Mouse (Mus musculus) macrophage (primary cell): Measurements from ENCODE around the gene Ctxn2. TPM values are rescaled to one million over a fixed set of nuclear protein-coding genes. Genes with fewer than 3 reads are reported as not detected.
A peak's percentile ranks its signal among the peaks of the same experiment; 100 is the strongest.
"Not testable (repeated sequence)": the region's sequence is repeated elsewhere in the genome, so short reads cannot be mapped to it uniquely, and the experiment has no call there.

Source experiments
- H3K27ac ChIP-seq: fragments of 350-480 bp; formaldehyde crosslinking; 2 replicates; pipeline ENCODE4 v1.9.0; 2021
- H3K36me3 ChIP-seq: fragments of 350-480 bp; formaldehyde crosslinking; 2 replicates; pipeline ENCODE4 v1.9.0; 2021; ENCODE audit errors: inconsistent target
- H3K4me3 ChIP-seq: fragments of 350-480 bp; formaldehyde crosslinking; 2 replicates; pipeline ENCODE4 v1.9.0; 2021; ENCODE audit errors: inconsistent target
- H3K79me2 ChIP-seq: fragments of 350-480 bp; formaldehyde crosslinking; 2 replicates; pipeline ENCODE4 v1.9.0; 2021; ENCODE audit errors: inconsistent target
- WGBS: methylation state at CpG from one replicate; pipeline ENCODE4 v1.1.7; 2026; ENCODE audit warnings: inconsistent platforms; ENCODE audit not compliant: missing documents; 5-methylcytosine and 5-hydroxymethylcytosine counted together
- polyA plus RNA-seq: library from polyadenylated mRNA; stranded (reverse); fragments of 250-400 nt; gene quantifications from 3 replicates; pipeline ENCODE4 v1.2.4, GENCODE M21; 2018; ENCODE audit warnings: inconsistent platforms
- total RNA-seq, 78 experiments: library from RNA; depleted of rRNA; stranded (reverse); fragments of 250-400 nt; gene quantifications; 1 replicate in 9 of 78; 2 replicates in 24 of 78; 3 replicates in 43 of 78; 4 replicates in 2 of 78; pipeline ENCODE4 v1.2.4; 2018; ENCODE audit warnings: inconsistent platforms in 56 of 78

Ctxn2 gene
- total RNA-seq (2018; cell fraction: chromatin; rRNA removed): not detected
- total RNA-seq (2018; cell fraction: cytosol; rRNA removed): not detected
- total RNA-seq (2018; cell fraction: nucleus; rRNA removed): not detected
- not detected in 3 replicates for polyA plus RNA-seq

DNA sequence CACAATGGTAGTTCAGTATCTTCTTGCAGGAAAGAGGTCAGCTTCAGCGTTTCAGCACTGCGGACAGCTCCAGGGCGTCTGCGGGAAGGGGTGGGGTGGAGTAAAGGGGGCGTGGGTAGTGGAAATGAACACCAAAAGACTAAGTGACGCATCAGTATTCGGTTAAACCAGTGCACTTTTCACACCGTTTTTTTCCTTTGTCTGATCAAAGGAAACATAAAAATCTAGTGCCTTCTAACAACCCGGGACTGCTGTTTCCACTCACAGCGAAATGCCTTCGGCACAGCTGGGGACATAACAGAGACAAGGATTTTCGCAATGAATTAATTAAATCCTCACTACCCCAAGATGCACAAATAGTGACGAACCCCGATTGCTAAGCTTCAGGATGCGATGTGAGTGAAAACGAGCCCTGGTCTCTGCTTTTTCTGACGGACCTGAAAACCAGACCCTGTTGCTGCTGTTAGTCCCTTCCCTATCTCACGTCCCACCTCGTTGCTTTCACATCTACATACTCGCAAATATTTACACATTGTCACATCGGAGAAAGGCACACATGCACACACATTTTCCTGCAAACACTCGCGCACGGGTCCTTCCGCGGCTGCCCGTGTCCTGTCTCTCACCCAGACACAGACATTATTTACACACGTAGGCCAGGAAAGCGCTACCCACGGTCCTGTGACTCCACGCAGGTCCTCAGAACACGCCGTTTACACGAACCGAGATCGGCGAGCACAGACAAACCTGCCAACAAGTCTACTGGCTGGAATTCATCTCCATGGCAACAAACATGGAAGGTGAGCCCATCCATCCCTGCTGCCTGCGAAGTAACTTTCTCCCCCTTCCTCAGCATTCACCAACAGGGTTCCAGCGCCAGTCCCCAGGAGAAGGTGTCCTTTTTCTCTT lies at the start of gene Ctxn2:
Ctxn2 (plus strand) TSS at position 790 of the 909 bp plus-strand sequence.
- Histone ChIP-seq H3K4me3 (no peak within 1 kb of the TSS), H3K36me3 (no peaks in the 10 kb centered on the region), H3K27ac (no peak within 1 kb of the TSS), H3K79me2 (no peaks in the 10 kb centered on the region)
- WGBS: 4% methylated on average over 39 of the region's 39 CpGs

DNA sequence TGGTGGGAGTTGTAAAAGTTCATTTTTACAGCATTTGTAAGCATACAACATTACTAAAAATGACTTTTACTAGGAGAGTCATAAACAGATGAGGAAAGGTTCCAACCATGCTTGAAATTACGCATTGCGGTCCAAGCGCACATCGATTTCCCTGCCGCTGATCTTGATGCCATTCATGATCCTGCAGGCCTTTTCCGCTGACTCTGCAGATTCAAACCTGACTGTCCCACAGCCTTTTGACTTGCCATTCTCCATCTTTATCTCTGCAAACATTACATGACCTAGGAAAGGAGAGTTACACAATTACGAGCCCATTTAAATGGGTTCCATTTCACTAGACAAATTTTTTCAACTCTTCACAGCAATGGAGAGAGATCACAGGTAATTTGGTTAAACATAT lies 47.7 kb upstream of the Ctxn2 start:
- H3K36me3 ChIP-seq: peaks cover 4% of the 10 kb centered on the region
- no peak overlapping the region for H3K27ac ChIP-seq
- WGBS: 98% methylated on average over 7 of the region's 7 CpGs
- H3K79me2 ChIP-seq: no peaks in the 10 kb centered on the region
- no peak overlapping the region for H3K4me3 ChIP-seq

DNA sequence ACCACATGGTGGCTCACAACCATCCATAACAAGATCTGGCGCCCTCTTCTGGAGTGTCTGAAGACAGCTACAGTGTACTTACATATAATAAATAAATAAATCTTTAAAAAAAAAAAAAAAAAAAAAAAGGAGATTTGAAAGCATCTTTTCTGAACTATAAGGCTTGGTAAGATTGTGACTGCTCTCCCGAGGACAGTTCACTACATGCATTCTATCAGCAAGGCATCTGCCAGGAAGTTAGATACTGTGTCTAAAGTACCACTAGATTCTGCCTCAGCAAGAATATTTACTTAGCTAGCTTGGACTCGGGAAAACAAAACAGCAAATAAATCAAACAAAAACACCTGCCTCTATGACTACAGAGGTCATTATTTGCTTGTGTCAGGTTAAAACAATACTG lies 44.4 kb upstream of the Ctxn2 start:
- peaks cover 13% of the 10 kb centered on the region for H3K36me3 ChIP-seq
- H3K27ac ChIP-seq, H3K79me2 ChIP-seq, H3K4me3 ChIP-seq: not testable (repeated sequence)
- WGBS: 92% methylated on average over 2 of the region's 3 CpGs

DNA sequence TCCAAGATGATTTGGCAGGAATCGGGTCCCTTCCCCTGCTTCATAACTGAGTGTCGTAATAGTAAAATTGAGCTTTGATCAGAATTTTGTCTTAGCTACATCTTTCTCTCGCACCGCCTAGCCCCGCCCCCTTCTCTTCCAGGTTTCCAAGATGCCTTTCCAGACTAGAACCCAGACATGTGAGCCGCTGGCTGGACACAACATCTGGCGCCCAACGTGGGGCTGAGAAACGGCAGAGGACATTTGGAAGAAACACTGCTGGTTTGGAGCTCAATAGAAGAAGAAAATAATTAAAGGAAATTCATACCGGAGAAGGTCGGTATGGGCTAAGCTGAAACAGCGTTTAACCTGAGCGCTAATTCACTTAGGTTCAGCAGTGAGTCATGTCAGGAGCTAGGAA lies 32.0 kb upstream of the Ctxn2 start:
- H3K79me2 ChIP-seq, H3K4me3 ChIP-seq, H3K27ac ChIP-seq, H3K36me3 ChIP-seq: not testable (repeated sequence)
- WGBS: 93% methylated on average over 13 of the region's 13 CpGs

DNA sequence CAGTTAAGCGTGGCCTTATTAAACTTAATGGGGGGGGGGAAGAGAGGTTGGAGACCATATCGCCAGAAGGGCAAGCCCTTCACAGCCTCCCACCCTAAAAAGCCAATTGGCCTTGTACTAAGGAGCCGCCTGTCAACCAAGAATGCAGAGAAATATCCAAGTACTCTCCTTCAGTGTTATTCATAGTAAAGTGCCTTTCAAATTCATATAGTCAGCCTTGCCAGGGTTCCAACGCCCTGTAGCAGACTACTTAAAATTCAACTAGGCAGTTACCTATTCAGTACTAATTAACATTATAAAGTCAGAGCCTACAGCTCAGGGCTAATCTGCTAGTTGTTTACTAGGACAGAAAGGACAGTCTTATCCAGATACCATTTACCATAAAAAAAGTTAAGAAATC lies 30.0 kb upstream of the Ctxn2 start:
- WGBS: 91% methylated on average over 4 of the region's 4 CpGs
- H3K79me2 ChIP-seq, H3K36me3 ChIP-seq, H3K4me3 ChIP-seq, H3K27ac ChIP-seq: not testable (repeated sequence)

DNA sequence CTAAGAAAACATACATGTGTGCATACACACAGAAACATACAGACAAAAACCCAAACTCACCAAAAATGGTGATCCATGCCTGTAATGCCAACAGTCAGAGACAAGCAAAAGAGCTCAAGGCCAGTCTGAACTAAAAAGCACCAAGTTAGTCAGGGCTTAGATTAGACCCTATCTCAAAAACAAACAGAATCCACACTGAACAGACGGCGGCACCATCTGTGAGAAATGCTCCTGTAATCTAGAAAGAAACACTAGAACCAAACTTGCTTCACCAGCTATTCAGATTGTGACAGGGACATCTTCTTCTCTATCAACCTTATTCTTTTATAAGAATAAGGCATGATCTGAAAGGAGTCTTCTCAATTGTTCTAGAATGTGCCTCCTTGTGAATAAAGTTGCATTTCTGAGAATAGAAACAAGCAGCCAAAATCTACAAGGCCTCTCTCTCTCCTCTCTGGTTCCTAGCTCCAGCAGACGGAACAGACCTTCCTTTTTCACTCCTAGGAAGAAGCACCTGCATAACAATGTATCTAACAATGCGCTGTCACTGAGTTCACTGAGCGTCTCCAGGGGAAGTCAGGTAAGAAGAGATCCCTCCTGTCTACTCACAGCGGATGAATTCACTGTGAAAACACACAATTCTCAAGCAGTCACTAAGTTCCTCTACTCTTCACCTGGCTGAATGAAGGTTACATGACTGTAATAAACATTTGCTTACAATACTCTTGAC lies 16.9 kb upstream of the Ctxn2 start:
- 98% methylated on average over 6 of the region's 6 CpGs for WGBS
- Histone ChIP-seq H3K79me2 (peaks cover 84% of the 10 kb centered on the region), H3K27ac (no peak overlapping the region), H3K4me3 (no peak overlapping the region), H3K36me3 (no peaks in the 10 kb centered on the region)

DNA sequence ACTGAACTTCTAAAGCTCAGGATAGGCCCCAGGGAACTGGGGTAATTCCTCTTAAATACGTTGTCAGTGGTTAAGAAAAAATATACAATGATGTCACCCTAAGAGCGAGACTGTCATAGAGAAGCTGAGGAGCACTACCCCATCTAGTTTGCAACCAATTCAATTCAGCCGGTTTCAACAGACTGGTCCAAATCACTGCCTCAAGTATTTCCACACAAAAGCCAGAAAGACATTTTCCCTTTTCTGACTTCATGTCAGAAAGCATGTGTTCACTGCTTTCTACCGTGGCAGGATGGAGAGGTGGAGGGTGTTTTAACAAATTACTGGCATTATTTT lies 14.2 kb upstream of the Ctxn2 start:
- Histone ChIP-seq H3K4me3 (peak overlapping the region; percentile 55), H3K36me3 (no peaks in the 10 kb centered on the region), H3K79me2 (peaks cover 57% of the 10 kb centered on the region), H3K27ac (peak overlapping the region; percentile 46)
- WGBS: 27% methylated on average over 4 of the region's 4 CpGs

DNA sequence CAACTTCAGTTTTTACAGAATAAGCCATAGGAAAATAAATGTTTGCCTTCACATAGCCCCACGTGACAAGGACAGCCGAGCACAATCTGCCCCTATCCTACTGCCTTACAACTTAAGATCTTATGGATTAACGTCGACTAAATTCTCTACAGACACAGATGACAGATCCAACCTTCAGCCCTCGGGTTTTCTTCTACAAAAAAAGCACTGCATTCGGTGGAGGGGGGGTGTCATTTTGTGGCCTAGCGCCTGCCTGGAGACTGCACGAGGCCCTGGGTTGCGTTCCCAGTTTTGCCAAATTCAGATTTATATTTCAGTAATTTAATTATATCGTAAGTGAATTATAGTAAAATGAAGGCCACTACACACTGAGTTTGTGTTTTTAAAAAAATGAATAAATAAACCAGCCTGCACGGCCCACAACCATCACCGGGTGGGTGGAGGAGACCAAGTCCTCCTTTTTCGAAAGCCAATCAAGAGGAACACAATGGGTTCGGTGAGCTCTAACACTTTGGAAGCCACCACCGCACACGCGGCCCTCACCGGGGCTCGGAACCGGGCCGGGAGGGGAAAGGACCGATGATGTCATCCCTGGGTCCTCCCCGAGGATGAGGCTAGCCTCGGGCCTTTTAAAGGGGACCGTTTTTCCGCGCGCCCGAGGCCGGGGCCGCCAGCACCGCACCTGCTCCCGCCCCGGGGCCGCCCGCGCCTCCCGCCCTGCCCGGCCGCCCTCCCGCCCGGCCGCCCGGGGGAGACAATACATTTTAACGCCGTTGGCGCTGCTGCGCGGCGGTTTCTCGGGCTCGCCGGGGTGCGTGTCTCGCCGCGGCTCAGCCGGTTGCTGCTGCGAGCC lies 13.6 kb upstream of the Ctxn2 start:
- H3K79me2 ChIP-seq: peaks cover 51% of the 10 kb centered on the region
- peak overlapping the region; percentile 55 for H3K4me3 ChIP-seq
- peak overlapping the region; percentile 46 for H3K27ac ChIP-seq
- 6% methylated on average over 34 of the region's 59 CpGs for WGBS
- no peaks in the 10 kb centered on the region for H3K36me3 ChIP-seq

DNA sequence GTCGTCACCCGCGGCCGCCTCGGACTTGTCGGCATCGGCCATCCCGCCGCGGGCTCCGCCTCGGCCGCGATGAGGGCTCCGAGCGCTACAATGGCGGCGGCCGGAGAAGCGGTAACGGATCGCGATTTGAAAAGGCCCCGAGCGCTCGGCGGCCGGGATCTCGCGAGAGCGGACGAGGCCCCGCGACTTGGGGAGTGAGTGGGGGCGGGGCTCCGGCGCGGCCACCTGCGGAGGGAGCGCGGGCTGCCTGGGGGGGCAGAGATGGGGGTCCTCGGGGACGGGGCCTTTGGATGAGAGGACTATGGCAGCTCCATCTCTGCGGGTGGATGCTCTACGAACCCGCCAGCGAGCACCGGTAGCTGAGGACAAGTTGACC lies 13.0 kb upstream of the Ctxn2 start, which contains the start of gene Myef2:
Myef2 (minus strand) TSS at position 185 of the 376 bp plus-strand sequence.
- Histone ChIP-seq H3K36me3 (no peaks in the 10 kb centered on the region), H3K79me2 (peaks cover 45% of the 10 kb centered on the region), H3K27ac (peak within 1 kb of the TSS; percentile 46), H3K4me3 (peak within 1 kb of the TSS; percentile 55)
- WGBS: under 1% methylated on average over 27 of the region's 48 CpGs

DNA sequence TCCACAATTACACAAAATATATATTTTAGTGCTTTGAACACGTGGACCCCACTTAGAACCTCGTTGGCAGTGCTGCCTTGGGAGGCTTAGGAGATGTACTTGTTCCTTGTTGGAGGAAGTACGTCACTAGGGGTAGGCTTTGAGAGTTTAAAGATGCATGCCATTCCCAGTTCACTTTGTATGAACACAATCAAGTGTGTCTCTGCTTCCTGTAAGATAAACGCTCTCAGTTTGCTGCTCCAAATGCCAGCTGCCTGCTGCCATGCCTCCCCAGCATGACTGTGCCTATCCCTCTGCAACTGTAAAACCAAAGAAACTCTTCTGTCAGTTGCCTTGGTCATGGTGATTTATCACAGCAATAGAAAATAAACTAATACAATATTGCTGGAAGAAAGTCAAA lies 10.7 kb upstream of the Ctxn2 start:
- H3K79me2 ChIP-seq: peaks cover 21% of the 10 kb centered on the region
- no peaks in the 10 kb centered on the region for H3K36me3 ChIP-seq
- no peak overlapping the region for H3K27ac ChIP-seq
- 36% methylated on average over 4 of the region's 4 CpGs for WGBS
- H3K4me3 ChIP-seq: no peak overlapping the region

DNA sequence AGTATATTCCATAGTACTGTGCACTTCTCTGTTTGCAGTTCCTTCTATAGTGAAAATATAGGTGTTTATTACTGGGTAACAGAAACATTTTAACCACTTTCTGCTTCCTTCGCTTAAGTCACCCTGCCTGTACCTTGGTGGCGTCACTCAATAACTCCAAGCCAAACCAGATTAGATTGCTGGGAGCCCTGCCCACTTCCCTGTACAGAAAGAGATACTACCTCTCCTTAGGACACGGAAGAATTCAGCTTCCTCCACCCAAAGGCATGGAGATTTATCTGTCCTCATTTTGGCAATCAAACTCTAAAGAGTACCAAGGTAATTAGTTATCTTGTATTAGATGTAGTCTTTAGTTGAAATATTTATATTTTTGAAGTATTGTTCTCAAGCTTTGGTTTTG lies 9.7 kb upstream of the Ctxn2 start:
- WGBS: 81% methylated on average over 3 of the region's 3 CpGs
- Histone ChIP-seq H3K27ac (no peak overlapping the region), H3K36me3 (no peaks in the 10 kb centered on the region), H3K4me3 (no peak overlapping the region), H3K79me2 (peaks cover 12% of the 10 kb centered on the region)

DNA sequence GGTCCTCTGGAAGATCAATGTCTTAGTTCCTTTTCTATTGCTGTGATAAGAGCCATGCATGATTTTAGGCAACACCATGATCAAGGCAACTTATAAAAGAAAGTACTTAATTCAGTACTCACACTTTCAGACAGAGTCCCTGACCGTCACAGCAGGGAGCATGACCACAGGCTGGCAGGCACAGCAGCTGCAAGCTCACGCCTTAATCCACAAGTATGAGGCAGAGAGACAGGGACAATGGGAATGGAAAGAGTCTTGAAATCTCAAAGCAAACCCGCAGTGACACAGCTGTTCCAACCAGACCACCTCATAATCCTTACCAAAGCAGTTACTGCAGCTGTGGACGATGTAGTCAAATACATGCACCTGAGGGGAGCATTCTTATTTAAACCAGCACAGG lies 2.4 kb upstream of the Ctxn2 start:
- Histone ChIP-seq H3K79me2 (no peaks in the 10 kb centered on the region), H3K4me3 (no peak overlapping the region), H3K27ac (no peak overlapping the region), H3K36me3 (no peaks in the 10 kb centered on the region)
- WGBS: 55% methylated on average over 4 of the region's 4 CpGs

DNA sequence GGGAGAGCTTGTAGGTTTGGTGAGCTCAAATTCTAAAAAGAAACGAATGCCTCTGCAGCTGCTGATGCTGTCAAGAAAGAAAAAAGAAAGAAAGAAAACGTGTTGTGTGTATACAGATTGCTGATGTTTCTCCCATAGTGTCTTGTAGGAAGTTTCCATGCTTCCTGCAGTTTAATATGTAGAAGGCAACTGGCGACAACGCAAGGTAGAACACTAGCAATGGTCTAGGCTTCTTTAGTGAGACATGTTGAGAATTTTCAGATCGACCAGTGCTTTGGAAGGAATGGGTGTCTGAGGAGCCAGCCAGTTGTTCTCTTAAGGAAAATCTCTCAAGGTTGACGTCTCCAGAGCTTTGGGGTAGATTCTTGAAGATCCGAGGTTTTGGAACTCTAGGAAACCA lies 354 bp downstream of the Ctxn2 start:
- no peak overlapping the region for H3K4me3 ChIP-seq
- WGBS: 36% methylated on average over 7 of the region's 7 CpGs
- no peak overlapping the region for H3K27ac ChIP-seq
- H3K79me2 ChIP-seq: no peaks in the 10 kb centered on the region
- no peaks in the 10 kb centered on the region for H3K36me3 ChIP-seq

DNA sequence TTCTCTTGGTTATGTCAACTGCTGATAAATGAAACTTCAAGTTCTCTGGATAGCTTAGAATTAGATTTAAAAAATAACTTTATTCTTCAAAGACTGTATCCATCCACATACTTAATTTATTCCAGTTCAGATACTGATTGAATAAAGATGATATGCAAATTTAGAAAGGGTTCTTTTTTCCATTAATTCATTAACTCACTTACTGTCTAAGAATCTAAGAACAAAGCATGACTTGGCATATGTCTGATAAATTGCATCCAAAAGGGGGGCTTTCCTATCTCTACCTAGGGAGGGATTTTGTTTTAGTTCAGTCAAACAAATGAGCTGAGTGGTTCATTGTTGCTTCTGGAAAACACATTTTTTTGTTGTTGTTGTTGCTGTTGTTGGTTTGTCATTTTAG lies 5.8 kb downstream of the Ctxn2 start:
- Histone ChIP-seq H3K27ac (no peak overlapping the region), H3K36me3 (no peaks in the 10 kb centered on the region), H3K4me3 (no peak overlapping the region), H3K79me2 (no peaks in the 10 kb centered on the region)
